9 mouse cellular contexts compared by ENCODE assay signal in the genomic region with DNA sequence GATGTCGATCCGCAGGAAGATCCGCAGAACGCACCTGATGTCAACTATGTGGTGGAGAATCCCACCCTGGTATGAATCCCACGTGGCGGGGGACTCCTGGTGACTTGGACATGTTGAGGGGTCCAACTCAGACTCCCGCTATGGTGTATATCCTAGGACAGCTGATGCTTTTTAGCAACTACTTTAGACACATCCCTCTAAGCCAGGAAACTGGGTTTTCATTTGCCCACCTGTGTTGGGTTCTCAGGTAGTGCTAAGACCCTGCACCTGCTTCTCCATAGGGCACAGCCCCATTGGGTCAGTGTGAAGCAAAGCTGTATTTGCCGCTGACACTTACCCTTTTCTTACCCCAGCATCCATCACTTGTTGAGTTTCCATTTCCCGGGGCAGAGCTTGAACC. TPM values are rescaled to one million over a fixed set of nuclear protein-coding genes. Genes with fewer than 3 reads are reported as not detected.
DNase-seq lines count a peak whose midpoint lies in the region; ATAC-seq and TF ChIP-seq lines count a peak whose summit lies in the region.
"Had no signal": no experiment of that assay in that cellular context is flagged by ENCODE, and none has a peak within 500 bp of the region (broad histone marks: within the 10 kb centered on the region; RNA-seq: fewer than 3 reads in every experiment).

No protein-coding gene starts in this region.

- no peak for TF ChIP-seq POLR2A in spleen, adult 2 months (IDR thresholded peaks at IDR 0.05; ENCODE audit: low read depth, low read length)
- TF ChIP-seq POLR2A in limb, embryonic 14.5 days (IDR thresholded peaks at IDR 0.05; ENCODE audit: borderline replicate concordance, extremely low read depth, insufficient read depth, insufficient read length), result no peak

- no peaks in the 10 kb centered on the region for H3K27me3 ChIP-seq in erythroblast, embryonic 14.5 days (ENCODE audit: control insufficient read depth)
- H3K27me3 ChIP-seq in spleen, adult 2 months (ENCODE audit: control insufficient read depth, insufficient read depth, low read length), result no peaks in the 10 kb centered on the region
- H3K27me3 ChIP-seq in limb, embryonic 14.5 days (ENCODE audit: control insufficient read depth, insufficient read depth, low read length), result no peaks in the 10 kb centered on the region
- H3K27me3 ChIP-seq in stomach, embryonic 15.5 days (replicated peaks), result no peaks in the 10 kb centered on the region

- peaks cover 74% of the 10 kb centered on the region for H3K36me3 ChIP-seq in erythroblast, embryonic 14.5 days (ENCODE audit: control insufficient read depth)
- peaks cover 19% of the 10 kb centered on the region for H3K36me3 ChIP-seq in spleen, adult 2 months (ENCODE audit: control insufficient read depth, insufficient read depth, low read length)
- peaks cover 56% of the 10 kb centered on the region for H3K36me3 ChIP-seq in limb, embryonic 14.5 days (ENCODE audit: control insufficient read depth, insufficient read depth, low read length)
- H3K36me3 ChIP-seq in stomach, embryonic 15.5 days, result peaks cover 20% of the 10 kb centered on the region

- no peak for TF ChIP-seq CTCF in spleen, adult 2 months (IDR thresholded peaks at IDR 0.05; ENCODE audit: extremely low read depth, insufficient read depth, insufficient read length, insufficient replicate concordance)

- H3K4me3 ChIP-seq in erythroblast, embryonic 14.5 days (replicated peaks), result peak overlapping the region; percentile 95
- peak overlapping the region; percentile 96; the same call in 1 of the 2 replicates for H3K4me3 ChIP-seq in spleen, adult 2 months (ENCODE audit: extremely low read depth, insufficient read depth, insufficient read length)
- peak overlapping the region; percentile 89 for H3K4me3 ChIP-seq in limb, embryonic 14.5 days (replicated peaks; ENCODE audit: low read length)
- peak overlapping the region; percentile 93 for H3K4me3 ChIP-seq in stomach, embryonic 15.5 days (replicated peaks)

- 47% methylated on average over 9 of the region's 9 CpGs for WGBS in spleen, adult 2 months
- WGBS in limb, embryonic 14.5 days, result 38% methylated on average over 9 of the region's 9 CpGs
- 30% methylated on average over 9 of the region's 9 CpGs for WGBS in stomach, embryonic 15.5 days

- no peak for DNase-seq in spleen, adult 2 months (ENCODE audit: low read depth in 1 of 2, low spot score in 2 of 2)
- DNase-seq in spleen, postnatal 36 days (ENCODE audit: low spot score in 2 of 2), result no peak
- no peak for DNase-seq in limb, embryonic 14.5 days (ENCODE audit: low spot score)
- DNase-seq in gastrocnemius, postnatal 25 days, result no peak
- DNase-seq in cerebellum, adult 11 months, result no peak
- DNase-seq: cerebellum, postnatal 14 days had no signal

- peak overlapping the region; percentile 93 for H3K4me2 ChIP-seq in limb, embryonic 14.5 days (replicated peaks; ENCODE audit: low read depth, low read length, severe bottlenecking)
- peak overlapping the region; percentile 94 for H3K4me2 ChIP-seq in stomach, embryonic 15.5 days

- ATAC-seq in erythroblast, adult 5-6 weeks (replicated peaks; ENCODE audit: low FRiP score, poor library complexity, severe bottlenecking), result no peak
- ATAC-seq in limb, embryonic 14.5 days (ENCODE audit: low FRiP score, low read depth), result no peak
- ATAC-seq in stomach, embryonic 15.5 days (ENCODE audit: insufficient read depth, low FRiP score, low read depth), result no peak

- H3K4me1 ChIP-seq in erythroblast, embryonic 14.5 days (ENCODE audit: control insufficient read depth), result peaks cover 42% of the 10 kb centered on the region
- H3K4me1 ChIP-seq in spleen, adult 2 months (ENCODE audit: control insufficient read depth, insufficient read depth, insufficient read length), result peaks cover 9% of the 10 kb centered on the region
- H3K4me1 ChIP-seq in limb, embryonic 14.5 days (ENCODE audit: control insufficient read depth, insufficient read depth, low read length), result peaks cover 14% of the 10 kb centered on the region
- peaks cover 15% of the 10 kb centered on the region for H3K4me1 ChIP-seq in stomach, embryonic 15.5 days

- H3K9me3 ChIP-seq in erythroblast, embryonic 14.5 days (ENCODE audit: control insufficient read depth, low read length), result no peaks in the 10 kb centered on the region
- H3K9me3 ChIP-seq in limb, embryonic 14.5 days (ENCODE audit: control insufficient read depth, low read length), result no peaks in the 10 kb centered on the region
- H3K9me3 ChIP-seq in stomach, embryonic 15.5 days, result no peaks in the 10 kb centered on the region

- no peak overlapping the region for H3K27ac ChIP-seq in spleen, adult 2 months (ENCODE audit: insufficient read depth, low read length)
- H3K27ac ChIP-seq in limb, embryonic 14.5 days (replicated peaks; ENCODE audit: low read depth, low read length), result no peak overlapping the region
- peak overlapping the region; percentile 78; the same call in 1 of the 2 replicates for H3K27ac ChIP-seq in stomach, embryonic 15.5 days

- peak overlapping the region; percentile 90 for H3K9ac ChIP-seq in limb, embryonic 14.5 days (ENCODE audit: low read depth, low read length, severe bottlenecking)
- peak overlapping the region; percentile 64 for H3K9ac ChIP-seq in stomach, embryonic 15.5 days

RNA-seq across cellular contexts. Expression of a gene that starts 1.1 kb away (rescaled TPM):
- polyA plus RNA-seq in erythroblast, embryonic 14.5 days (2012), result 2.4 and 3.1 TPM in 2 replicates
- total RNA-seq in erythroblast, adult 5-6 weeks (2015; ENCODE audit: low replicate concordance), result 22.8 and 28.4 TPM in 2 replicates
- 16.2 and 18.1 TPM in 2 replicates for total RNA-seq in erythroblast, adult 5-6 weeks (2017; ENCODE audit: low replicate concordance)
- polyA plus RNA-seq in spleen, adult 2 months (2012; rRNA removed), result 84.9 and 88.9 TPM in 2 replicates
- 236 and 273 TPM in 2 replicates for polyA plus RNA-seq in limb, embryonic 14.5 days (2012; rRNA removed)
- 248 and 249 TPM in 2 replicates for polyA plus RNA-seq in limb, embryonic 14.5 days (2014; fragmentation: Nextera tagmentation; extraction: Ambion mirVana)
- polyA plus RNA-seq in stomach, embryonic 15.5 days (2015; fragmentation: Nextera tagmentation; extraction: Ambion mirVana), result 157 and 172 TPM in 2 replicates
- total RNA-seq in gastrocnemius, postnatal 25 days (2021), result 10 to 100 TPM; 50.3 to 53.0 TPM

RNA-seq across cellular contexts. Expression of a gene that starts 1.1 kb away (rescaled TPM):
- polyA plus RNA-seq in erythroblast, embryonic 14.5 days (2012), result 3.1 and 4.6 TPM in 2 replicates
- 0.58 and 5.0 TPM in 2 replicates for total RNA-seq in erythroblast, adult 5-6 weeks (2015; ENCODE audit: low replicate concordance)
- total RNA-seq in erythroblast, adult 5-6 weeks (2017; ENCODE audit: low replicate concordance), result 0.60 and 1.3 TPM in 2 replicates
- 27.5 and 32.9 TPM in 2 replicates for polyA plus RNA-seq in spleen, adult 2 months (2012; rRNA removed)
- 61.0 and 79.7 TPM in 2 replicates for polyA plus RNA-seq in limb, embryonic 14.5 days (2012; rRNA removed)
- 36.8 and 39.0 TPM in 2 replicates for polyA plus RNA-seq in limb, embryonic 14.5 days (2014; fragmentation: Nextera tagmentation; extraction: Ambion mirVana)
- polyA plus RNA-seq in stomach, embryonic 15.5 days (2015; fragmentation: Nextera tagmentation; extraction: Ambion mirVana), result 35.8 and 40.9 TPM in 2 replicates
- 10 to 100 TPM in 1 of 2 experiments, 1 to 10 TPM in 1; 9.6 to 11.0 TPM for total RNA-seq in gastrocnemius, postnatal 25 days (2021)

RNA-seq across cellular contexts. Expression of a gene that starts 11.1 kb away (rescaled TPM):
- 14.2 and 21.1 TPM in 2 replicates for polyA plus RNA-seq in erythroblast, embryonic 14.5 days (2012)
- total RNA-seq in erythroblast, adult 5-6 weeks (2015; ENCODE audit: low replicate concordance), result 10.0 and 12.5 TPM in 2 replicates
- 6.4 and 8.5 TPM in 2 replicates for total RNA-seq in erythroblast, adult 5-6 weeks (2017; ENCODE audit: low replicate concordance)
- polyA plus RNA-seq in spleen, adult 2 months (2012; rRNA removed), result 35.0 and 39.4 TPM in 2 replicates
- 55.3 and 55.8 TPM in 2 replicates for polyA plus RNA-seq in limb, embryonic 14.5 days (2012; rRNA removed)
- 60.2 and 63.4 TPM in 2 replicates for polyA plus RNA-seq in limb, embryonic 14.5 days (2014; fragmentation: Nextera tagmentation; extraction: Ambion mirVana)
- polyA plus RNA-seq in stomach, embryonic 15.5 days (2015; fragmentation: Nextera tagmentation; extraction: Ambion mirVana), result 69.2 and 79.0 TPM in 2 replicates
- total RNA-seq in gastrocnemius, postnatal 25 days (2021), result 10 to 100 TPM; 32.6 to 36.2 TPM

RNA-seq across cellular contexts. Expression of a gene that starts 22.6 kb away (rescaled TPM):
- polyA plus RNA-seq in erythroblast, embryonic 14.5 days (2012), result 20.5 and 21.4 TPM in 2 replicates
- total RNA-seq in erythroblast, adult 5-6 weeks (2015; ENCODE audit: low replicate concordance), result 7.1 and 52.7 TPM in 2 replicates
- total RNA-seq in erythroblast, adult 5-6 weeks (2017; ENCODE audit: low replicate concordance), result 0.77 and 7.7 TPM in 2 replicates
- 0.67 and 0.84 TPM in 2 replicates for polyA plus RNA-seq in spleen, adult 2 months (2012; rRNA removed)
- polyA plus RNA-seq in limb, embryonic 14.5 days (2012; rRNA removed), result 1.8 and 1.9 TPM in 2 replicates
- polyA plus RNA-seq in limb, embryonic 14.5 days (2014; fragmentation: Nextera tagmentation; extraction: Ambion mirVana), result 4.2 and 4.5 TPM in 2 replicates
- 4.3 and 9.3 TPM in 2 replicates for polyA plus RNA-seq in stomach, embryonic 15.5 days (2015; fragmentation: Nextera tagmentation; extraction: Ambion mirVana)
- 10 to 100 TPM; 17.1 to 19.8 TPM for total RNA-seq in gastrocnemius, postnatal 25 days (2021)

RNA-seq across cellular contexts. Expression of a gene that starts 39.2 kb away (rescaled TPM):
- polyA plus RNA-seq in erythroblast, embryonic 14.5 days (2012), result 4.6 and 5.0 TPM in 2 replicates
- total RNA-seq in erythroblast, adult 5-6 weeks (2015; ENCODE audit: low replicate concordance), result 6.5 and 7.9 TPM in 2 replicates
- total RNA-seq in erythroblast, adult 5-6 weeks (2017; ENCODE audit: low replicate concordance), result 2.6 TPM in 2 replicates
- 151 and 179 TPM in 2 replicates for polyA plus RNA-seq in spleen, adult 2 months (2012; rRNA removed)
- polyA plus RNA-seq in limb, embryonic 14.5 days (2012; rRNA removed), result 187 and 282 TPM in 2 replicates
- 81.9 and 86.7 TPM in 2 replicates for polyA plus RNA-seq in limb, embryonic 14.5 days (2014; fragmentation: Nextera tagmentation; extraction: Ambion mirVana)
- polyA plus RNA-seq in stomach, embryonic 15.5 days (2015; fragmentation: Nextera tagmentation; extraction: Ambion mirVana), result 45.9 and 46.3 TPM in 2 replicates
- 10 to 100 TPM; 11.1 to 59.9 TPM for total RNA-seq in gastrocnemius, postnatal 25 days (2021)

Comparison
In these comparisons a context has a peak if more than half of its experiments do, and no peak if none do; other contexts are left out.
1. RNA of a gene that starts 1.1 kb away (polyA plus RNA-seq): 236 to 273 TPM in limb, embryonic 14.5 days, 157 to 172 TPM in stomach, embryonic 15.5 days and 84.9 to 88.9 TPM in spleen, adult 2 months; 2.4 to 3.1 TPM in erythroblast, embryonic 14.5 days; every median in the first group is over 10 times any median in the second.
2. Peak in every context shown above with its lines, with median percentiles within 50 percentile points of each other: H3K4me3 ChIP-seq.